Mouse (Mus musculus): ENCODE results near the gene Six4.
"Not testable (repeated sequence)": the region's sequence is repeated elsewhere in the genome, so short reads cannot be mapped to it uniquely, and the experiment has no call there.

Six4 gene

GRCm38 (mm10) chr12:73113196-73113595, at the start of gene Six4:
Six4 (minus strand) TSS chr12:73113456.
- peak; percentile 70 for DNase-seq (ENCODE audit: low spot score)

- DNase-seq (ENCODE audit: low spot score), result peak; percentile 36
These were observed 49.3 kb upstream of the Six4 start for GRCm38 (mm10) chr12:73162408-73163181.

GRCm38 (mm10) chr12:73160341-73160740, 47.1 kb upstream of the Six4 start:
- DNase-seq (ENCODE audit: low spot score), result peak; percentile 70

GRCm38 (mm10) chr12:73154150-73154549, 40.9 kb upstream of the Six4 start:
- no peak for DNase-seq (ENCODE audit: low spot score)

GRCm38 (mm10) chr12:73151038-73151437, 37.8 kb upstream of the Six4 start:
- not testable (repeated sequence) for DNase-seq (ENCODE audit: low spot score)

- peak; percentile 28 for DNase-seq (ENCODE audit: low spot score)
These were observed 34.0 kb upstream of the Six4 start for GRCm38 (mm10) chr12:73147236-73147635.

GRCm38 (mm10) chr12:73140732-73141131, 27.5 kb upstream of the Six4 start:
- no peak for DNase-seq (ENCODE audit: low spot score)

GRCm38 (mm10) chr12:73125250-73125649, 12.0 kb upstream of the Six4 start:
- no peak for DNase-seq (ENCODE audit: low spot score)

- DNase-seq (ENCODE audit: low spot score), result peak; percentile 77
These were observed 10.1 kb upstream of the Six4 start, which contains the start of gene Mnat1 for GRCm38 (mm10) chr12:73123093-73124041. Mnat1 (plus strand) TSS chr12:73123717.

GRCm38 (mm10) chr12:73112326-73113087, 749 bp downstream of the Six4 start:
- no peak for DNase-seq (ENCODE audit: low spot score)

GRCm38 (mm10) chr12:73111561-73112325, 1.5 kb downstream of the Six4 start:
- no peak for DNase-seq (ENCODE audit: low spot score)

- DNase-seq (ENCODE audit: low spot score), result no peak
These were observed 2.7 kb downstream of the Six4 start for GRCm38 (mm10) chr12:73110431-73111111.

- DNase-seq (ENCODE audit: low spot score), result no peak
These were observed 5.4 kb downstream of the Six4 start for GRCm38 (mm10) chr12:73107821-73108220.

GRCm38 (mm10) chr12:73103713-73104112, 9.5 kb downstream of the Six4 start:
- DNase-seq (ENCODE audit: low spot score), result no peak

- peak; percentile 58 for DNase-seq (ENCODE audit: low spot score)
These were observed 14.7 kb downstream of the Six4 start for GRCm38 (mm10) chr12:73098593-73098992.

- DNase-seq (ENCODE audit: low spot score), result not testable (repeated sequence)
These were observed 17.1 kb downstream of the Six4 start for GRCm38 (mm10) chr12:73096177-73096576.

GRCm38 (mm10) chr12:73094605-73095004, 18.7 kb downstream of the Six4 start:
- no peak for DNase-seq (ENCODE audit: low spot score)

- no peak for DNase-seq (ENCODE audit: low spot score)
These were observed 19.1 kb downstream of the Six4 start for GRCm38 (mm10) chr12:73094189-73094588.

GRCm38 (mm10) chr12:73090672-73091335, 22.5 kb downstream of the Six4 start:
- no peak for DNase-seq (ENCODE audit: low spot score)

GRCm38 (mm10) chr12:73088911-73089310, 24.3 kb downstream of the Six4 start:
- DNase-seq (ENCODE audit: low spot score), result no peak
